Comparison of ENCODE assay signal across 12 mouse cellular contexts in genomic region chr15:31629556-31629955, GRCm38 (mm10).
"Had no signal": no experiment of that assay in that cellular context is flagged by ENCODE, and none has a peak within 500 bp of the region (broad histone marks: within the 10 kb centered on the region; RNA-seq: fewer than 3 reads in every experiment).

No protein-coding gene starts in this region.

- DNase-seq: left cerebral cortex, postnatal 4 days; liver; liver, embryonic 13.5 days; liver, postnatal 0 days; lung, adult 18-20 months; lung, adult 2 months; lung, embryonic 14.5 days; lung, postnatal 10 days; lung, postnatal 14 days; lung, postnatal 36 days; lung, postnatal 4 days; midbrain, embryonic 14.5 days had no signal
